Mouse (Mus musculus): Measurements from ENCODE around the gene Brd9.

- TF ChIP-seq POLR2A (IDR thresholded peaks at IDR 0.05; ENCODE audit: extremely low read depth, insufficient read depth, low read length) (no peak), CTCF (IDR thresholded peaks at IDR 0.05; ENCODE audit: extremely low read depth, insufficient read depth, low read length) (no peak)
Measured at GRCm38 (mm10) chr13:73939101-73939500, 1.5 kb downstream of the Brd9 start.
